Mouse (Mus musculus) intestine, embryonic 15.5 days (tissue): ENCODE results near the gene Pnldc1. TPM values are rescaled to one million over a fixed set of nuclear protein-coding genes. Genes with fewer than 3 reads are reported as not detected.
"Not testable (repeated sequence)": the region's sequence is repeated elsewhere in the genome, so short reads cannot be mapped to it uniquely, and the experiment has no call there.

ENCODE experiments used
- ATAC-seq: fragments of 200-750 bp; cut with Nextera tagmentation; 2 replicates; pipeline ENCODE4 v1.8.0; 2017; ENCODE audit warnings: moderate TSS enrichment, moderate library complexity
- H3K27ac ChIP-seq: fragments of 300-500 bp; sonication (generic); 2 replicates; pipeline ENCODE4 v1.5.1; 2015; ENCODE audit warnings: mild to moderate bottlenecking, inconsistent platforms
- H3K27me3 ChIP-seq: fragments of 300-500 bp; sonication (generic); replicated peaks from 2 replicates; pipeline ENCODE4 v1.6.1; 2015; ENCODE audit warnings: inconsistent platforms
- H3K36me3 ChIP-seq: fragments of 300-500 bp; sonication (generic); 2 replicates; pipeline ENCODE4 v1.6.1; 2015; ENCODE audit warnings: inconsistent platforms
- H3K4me1 ChIP-seq: fragments of 300-500 bp; sonication (generic); replicated peaks from 2 replicates; pipeline ENCODE4 v1.6.1; 2015; ENCODE audit warnings: inconsistent platforms
- H3K4me2 ChIP-seq: fragments of 300-500 bp; sonication (generic); replicated peaks from 2 replicates; pipeline ENCODE4 v1.6.1; 2015; ENCODE audit warnings: mild to moderate bottlenecking, inconsistent platforms
- H3K4me3 ChIP-seq: fragments of 300-500 bp; sonication (generic); replicated peaks from 2 replicates; pipeline ENCODE4 v1.5.1; 2015; ENCODE audit warnings: inconsistent platforms
- H3K9ac ChIP-seq: fragments of 300-500 bp; sonication (generic); 2 replicates; pipeline ENCODE4 v1.6.1; 2015; ENCODE audit warnings: inconsistent platforms
- H3K9me3 ChIP-seq: fragments of 300-500 bp; sonication (generic); 2 replicates; pipeline ENCODE4 v1.6.1; 2016; ENCODE audit warnings: inconsistent platforms
- WGBS: fragments of 180-500 bp; shearing (Covaris S2); methylation state at CpG from one replicate; pipeline ENCODE4 v1.1.7; 2015; 5-methylcytosine and 5-hydroxymethylcytosine counted together
- polyA plus RNA-seq: library from polyadenylated mRNA; unstranded; fragments of >200 nt; fragmentation: Nextera tagmentation; extraction: Ambion mirVana; gene quantifications from 2 replicates; pipeline ENCODE4 v1.2.1, GENCODE M21; 2015

The Pnldc1 gene
- polyA plus RNA-seq, 1 experiment from 2014 or later: 0.62 TPM

DNA sequence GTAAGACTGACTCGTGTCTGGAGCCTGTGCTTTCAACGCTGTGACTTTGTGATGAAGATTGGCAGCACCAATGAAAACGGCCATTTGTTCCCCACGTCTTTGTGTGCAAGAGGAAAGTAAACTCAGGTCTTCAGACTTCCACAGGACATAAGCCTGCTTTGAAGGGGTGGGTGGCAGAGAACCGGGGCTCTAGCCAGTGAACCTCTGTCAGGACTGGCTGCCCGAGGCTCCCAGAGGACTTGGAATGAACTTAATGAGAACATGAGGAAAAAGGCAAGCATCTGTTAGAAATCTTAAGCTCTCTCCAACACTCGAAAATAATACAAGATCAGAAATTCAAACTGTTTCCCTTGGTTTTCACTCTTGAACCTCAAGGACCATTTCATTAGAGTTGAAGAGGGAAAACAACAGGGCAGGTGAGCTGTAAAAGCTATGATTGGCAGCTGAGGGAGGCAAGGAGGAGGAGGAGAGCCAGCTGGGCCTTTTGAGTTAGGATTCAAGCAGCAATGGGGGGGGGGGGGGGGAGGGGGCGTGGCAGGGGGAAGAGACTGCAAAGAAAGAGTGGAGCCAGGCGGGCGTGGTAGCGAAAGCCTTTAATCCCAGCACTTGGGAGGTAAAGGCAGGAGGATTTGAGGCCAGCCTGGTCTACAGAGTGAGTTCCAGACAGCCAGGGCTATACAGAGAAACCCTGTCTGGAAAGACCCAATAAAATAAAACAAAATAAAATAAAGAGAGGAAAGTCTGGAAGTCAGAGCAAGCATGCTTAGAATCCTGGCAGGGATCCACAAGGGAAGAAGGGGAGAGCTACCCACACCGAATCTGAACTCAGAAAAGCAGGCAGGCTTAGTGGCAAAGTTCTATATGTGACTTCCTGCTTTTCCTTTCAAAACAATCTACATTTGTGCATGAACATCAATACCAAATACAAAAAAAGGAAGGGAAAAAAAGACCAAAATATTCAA lies 6.4 kb downstream of the Pnldc1 start:
- H3K27ac ChIP-seq: 0 out of 2 replicates have a peak overlapping the region, but pooled peaks have one; percentile 17
- no peak overlapping the region for H3K4me2 ChIP-seq
- H3K4me3 ChIP-seq: no peak overlapping the region
- no peaks in the 10 kb centered on the region for H3K9me3 ChIP-seq
- 0 out of 2 replicates have a peak, but pooled peaks have one; percentile 20 for ATAC-seq
- H3K4me1 ChIP-seq: 0 out of 2 replicates have a peak, but pooled peaks cover 2% of the 10 kb centered on the region
- H3K9ac ChIP-seq: no peak overlapping the region
- 0 out of 2 replicates have a peak, but pooled peaks cover 3% of the 10 kb centered on the region for H3K36me3 ChIP-seq
- WGBS: 53% methylated on average over 11 of the region's 12 CpGs
- no peaks in the 10 kb centered on the region for H3K27me3 ChIP-seq

GRCm38 (mm10) chr17:12902291-12902690 lies 7.7 kb downstream of the Pnldc1 start:
- Histone ChIP-seq H3K9me3 (no peaks in the 10 kb centered on the region), H3K4me1 (peaks cover 2% of the 10 kb centered on the region; the same call in 1 of the 2 replicates), H3K27me3 (no peaks in the 10 kb centered on the region), H3K36me3 (0 out of 2 replicates have a peak, but pooled peaks cover 3% of the 10 kb centered on the region), H3K4me2 (no peak overlapping the region), H3K4me3 (no peak overlapping the region), H3K9ac (no peak overlapping the region), H3K27ac (no peak overlapping the region)
- WGBS: 95% methylated on average over 6 of the region's 6 CpGs
- ATAC-seq: no peak

DNA sequence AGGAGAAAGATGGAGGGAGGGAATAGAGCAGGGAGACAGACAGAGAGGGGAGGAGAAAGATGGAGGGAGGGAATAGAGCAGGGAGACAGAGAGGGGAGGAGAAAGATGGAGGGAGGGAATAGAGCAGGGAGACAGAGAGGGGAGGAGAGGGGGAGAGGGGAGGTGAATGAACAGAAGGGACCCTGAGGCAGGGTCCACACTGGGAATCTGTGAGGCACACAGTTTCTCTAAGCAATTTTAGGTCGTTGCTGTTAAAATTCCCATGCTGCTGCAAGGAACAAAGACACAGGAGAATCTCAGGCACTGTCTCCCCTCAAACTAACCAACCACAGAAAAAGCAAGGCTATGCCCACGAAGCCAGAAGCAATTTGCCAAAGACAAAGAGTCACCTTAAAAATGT lies 11.4 kb downstream of the Pnldc1 start:
- not testable (repeated sequence) for H3K9me3 ChIP-seq, ATAC-seq, H3K4me3 ChIP-seq, H3K9ac ChIP-seq, H3K27ac ChIP-seq, H3K4me2 ChIP-seq, H3K36me3 ChIP-seq, H3K27me3 ChIP-seq, H3K4me1 ChIP-seq
- WGBS: 33% methylated on average over 2 of the region's 2 CpGs

- H3K27me3 ChIP-seq: no peaks in the 10 kb centered on the region
- 0 out of 2 replicates have a peak, but pooled peaks cover 3% of the 10 kb centered on the region for H3K36me3 ChIP-seq
- H3K4me3 ChIP-seq: no peak overlapping the region
- no peak overlapping the region for H3K9ac ChIP-seq
- 87% methylated on average over 5 of the region's 5 CpGs for WGBS
- no peak overlapping the region for H3K4me2 ChIP-seq
- H3K4me1 ChIP-seq: no peaks in the 10 kb centered on the region; the same call in 1 of the 2 replicates
- H3K9me3 ChIP-seq: no peaks in the 10 kb centered on the region
- 0 out of 2 replicates have a peak, but pooled peaks have one; percentile 41 for ATAC-seq
- no peak overlapping the region for H3K27ac ChIP-seq
These were observed 12.4 kb downstream of the Pnldc1 start for GRCm38 (mm10) chr17:12897674-12898073.

DNA sequence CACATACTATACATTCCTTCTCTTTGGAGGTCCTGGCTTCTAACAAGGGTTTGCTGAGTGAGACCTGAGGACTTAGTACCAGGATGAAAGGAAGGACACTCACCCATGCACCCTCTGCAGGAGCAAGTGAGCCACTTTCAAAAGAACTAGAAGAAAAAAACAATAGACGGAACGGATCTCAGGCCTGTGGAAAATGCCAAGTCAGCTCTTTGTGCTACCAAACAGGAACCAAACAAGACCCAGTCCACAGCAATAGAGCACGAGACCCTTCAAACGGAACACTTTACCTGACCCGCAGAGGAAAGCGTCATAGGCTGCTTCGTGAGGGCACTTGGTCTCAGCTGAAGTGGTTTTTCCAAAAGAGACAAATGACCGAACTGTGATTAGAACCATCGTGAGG lies 18.0 kb downstream of the Pnldc1 start:
- H3K4me3 ChIP-seq: no peak overlapping the region
- no peak overlapping the region for H3K9ac ChIP-seq
- no peak overlapping the region for H3K27ac ChIP-seq
- H3K27me3 ChIP-seq: no peaks in the 10 kb centered on the region
- H3K9me3 ChIP-seq: no peaks in the 10 kb centered on the region
- WGBS: 88% methylated on average over 9 of the region's 9 CpGs
- H3K4me2 ChIP-seq: no peak overlapping the region
- no peaks in the 10 kb centered on the region for H3K4me1 ChIP-seq
- H3K36me3 ChIP-seq: no peaks in the 10 kb centered on the region
- ATAC-seq: no peak

- WGBS: 96% methylated on average over 4 of the region's 4 CpGs
- no peak overlapping the region for H3K27ac ChIP-seq
- no peak overlapping the region for H3K4me3 ChIP-seq
- H3K9ac ChIP-seq: no peak overlapping the region
- no peak overlapping the region for H3K4me2 ChIP-seq
- H3K4me1 ChIP-seq: peaks cover 4% of the 10 kb centered on the region; the same call in 1 of the 2 replicates
- H3K27me3 ChIP-seq: no peaks in the 10 kb centered on the region
- H3K9me3 ChIP-seq: no peaks in the 10 kb centered on the region
- H3K36me3 ChIP-seq: no peaks in the 10 kb centered on the region
- ATAC-seq: no peak
These were observed 19.0 kb downstream of the Pnldc1 start for GRCm38 (mm10) chr17:12891054-12891453.

DNA sequence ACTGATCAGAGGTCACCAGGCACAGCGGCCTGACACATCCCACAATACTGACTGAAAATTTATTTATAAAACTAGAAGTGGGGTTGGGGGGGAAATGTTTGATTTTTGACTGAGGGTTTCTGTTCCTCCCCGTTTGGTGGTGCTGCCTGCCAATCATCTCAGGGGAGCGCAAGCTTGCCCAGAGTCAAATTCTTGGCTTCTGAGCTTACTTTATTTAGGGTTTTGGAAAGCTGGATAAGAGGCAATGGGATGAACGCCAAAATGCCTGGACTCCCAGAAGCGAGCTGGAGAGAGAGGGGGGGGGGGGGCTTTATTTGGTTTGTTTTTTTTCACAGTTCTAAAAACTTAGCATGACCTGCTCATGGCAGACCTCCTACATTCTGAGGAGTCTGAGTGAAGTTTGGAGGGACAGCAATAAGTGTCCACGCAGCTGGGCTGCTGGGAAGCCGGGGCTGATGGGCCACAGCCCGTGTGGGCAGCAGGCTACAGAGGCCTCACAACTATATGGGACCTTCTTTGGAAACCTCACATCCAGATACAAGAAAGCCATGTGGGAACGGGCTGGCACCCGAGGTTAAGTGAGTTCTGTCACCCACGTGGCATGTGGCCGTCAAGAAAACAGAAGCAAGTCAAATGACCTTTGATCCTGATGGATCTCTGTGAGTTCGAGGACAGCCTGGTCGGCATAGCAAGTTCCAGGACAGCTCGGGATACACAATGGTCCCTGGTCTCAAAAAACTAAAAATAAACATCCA lies 22.8 kb downstream of the Pnldc1 start:
- Histone ChIP-seq H3K9me3 (no peaks in the 10 kb centered on the region), H3K9ac (no peak overlapping the region), H3K4me2 (no peak overlapping the region), H3K27me3 (no peaks in the 10 kb centered on the region), H3K27ac (0 out of 2 replicates have a peak overlapping the region, but pooled peaks have one; percentile 7), H3K4me1 (peaks cover 4% of the 10 kb centered on the region; the same call in 1 of the 2 replicates), H3K4me3 (no peak overlapping the region), H3K36me3 (no peaks in the 10 kb centered on the region)
- 0 out of 2 replicates have a peak, but pooled peaks have one; percentile 11 for ATAC-seq
- 65% methylated on average over 15 of the region's 15 CpGs for WGBS

GRCm38 (mm10) chr17:12886620-12887019 lies 23.4 kb downstream of the Pnldc1 start:
- no peaks in the 10 kb centered on the region for H3K27me3 ChIP-seq
- no peak overlapping the region for H3K27ac ChIP-seq
- 43% methylated on average over 6 of the region's 6 CpGs for WGBS
- H3K4me1 ChIP-seq: peaks cover 4% of the 10 kb centered on the region; the same call in 1 of the 2 replicates
- ATAC-seq: peak; percentile 55; the same call in 1 of the 2 replicates
- H3K36me3 ChIP-seq: no peaks in the 10 kb centered on the region
- H3K4me2 ChIP-seq: no peak overlapping the region
- no peak overlapping the region for H3K9ac ChIP-seq
- H3K9me3 ChIP-seq: no peaks in the 10 kb centered on the region
- no peak overlapping the region for H3K4me3 ChIP-seq

GRCm38 (mm10) chr17:12881216-12881615 lies 28.8 kb downstream of the Pnldc1 start:
- H3K36me3 ChIP-seq: no peaks in the 10 kb centered on the region
- no peaks in the 10 kb centered on the region for H3K27me3 ChIP-seq
- no peak for ATAC-seq
- H3K9me3 ChIP-seq: no peaks in the 10 kb centered on the region
- no peak overlapping the region for H3K4me3 ChIP-seq
- H3K4me2 ChIP-seq: no peak overlapping the region
- no peaks in the 10 kb centered on the region for H3K4me1 ChIP-seq
- H3K27ac ChIP-seq: no peak overlapping the region
- H3K9ac ChIP-seq: no peak overlapping the region
- 94% methylated on average over 1 of the region's 1 CpGs for WGBS

DNA sequence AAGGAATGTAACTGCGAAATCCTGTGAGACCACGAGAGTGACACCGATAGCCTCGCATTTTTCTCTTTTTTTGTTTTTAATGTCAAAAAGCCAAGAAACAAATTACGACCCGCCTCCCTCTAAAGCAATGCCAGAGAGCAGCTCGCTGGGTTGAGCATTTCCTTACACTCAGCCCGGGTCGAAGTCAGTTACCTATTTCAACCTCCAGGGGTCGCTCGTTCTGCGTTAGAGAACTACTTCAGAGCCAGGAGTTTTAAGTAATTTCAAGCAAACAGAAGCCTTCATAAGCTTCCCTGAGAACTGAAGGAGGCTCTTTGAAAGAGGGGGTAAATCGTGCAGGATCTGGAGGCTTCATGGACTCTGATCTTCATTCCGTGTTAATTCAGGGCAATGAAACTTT lies 29.9 kb downstream of the Pnldc1 start:
- H3K27ac ChIP-seq: no peak overlapping the region
- H3K27me3 ChIP-seq: no peaks in the 10 kb centered on the region
- H3K9me3 ChIP-seq: no peaks in the 10 kb centered on the region
- H3K9ac ChIP-seq: 0 out of 2 replicates have a peak overlapping the region, but pooled peaks have one; percentile 9
- no peak overlapping the region for H3K4me3 ChIP-seq
- H3K4me2 ChIP-seq: peak overlapping the region; percentile 50
- WGBS: 2% methylated on average over 14 of the region's 14 CpGs
- no peaks in the 10 kb centered on the region for H3K4me1 ChIP-seq
- peak; percentile 86 for ATAC-seq
- no peaks in the 10 kb centered on the region for H3K36me3 ChIP-seq

GRCm38 (mm10) chr17:12875734-12876133 lies 34.3 kb downstream of the Pnldc1 start, which contains the start of gene Mrgprh:
TSS of gene Mrgprh (plus strand) at chr17:12876034.
- Histone ChIP-seq H3K27ac (no peak within 1 kb of the TSS), H3K27me3 (no peaks in the 10 kb centered on the region), H3K36me3 (no peaks in the 10 kb centered on the region), H3K9ac (no peak within 1 kb of the TSS), H3K4me3 (no peak within 1 kb of the TSS), H3K9me3 (no peaks in the 10 kb centered on the region), H3K4me1 (no peaks in the 10 kb centered on the region), H3K4me2 (no peak within 1 kb of the TSS)
- 75% methylated on average over 5 of the region's 5 CpGs for WGBS
- ATAC-seq: no peak
